Mouse (Mus musculus) kidney, adult 8-10 months (tissue): Measurements from ENCODE around the gene Clasrp.

Experiments used
- DNase-seq, 2 experiments: peaks; one replicate each; pipeline ENCODE4 v3.0.0; 2022

Clasrp gene

DNA sequence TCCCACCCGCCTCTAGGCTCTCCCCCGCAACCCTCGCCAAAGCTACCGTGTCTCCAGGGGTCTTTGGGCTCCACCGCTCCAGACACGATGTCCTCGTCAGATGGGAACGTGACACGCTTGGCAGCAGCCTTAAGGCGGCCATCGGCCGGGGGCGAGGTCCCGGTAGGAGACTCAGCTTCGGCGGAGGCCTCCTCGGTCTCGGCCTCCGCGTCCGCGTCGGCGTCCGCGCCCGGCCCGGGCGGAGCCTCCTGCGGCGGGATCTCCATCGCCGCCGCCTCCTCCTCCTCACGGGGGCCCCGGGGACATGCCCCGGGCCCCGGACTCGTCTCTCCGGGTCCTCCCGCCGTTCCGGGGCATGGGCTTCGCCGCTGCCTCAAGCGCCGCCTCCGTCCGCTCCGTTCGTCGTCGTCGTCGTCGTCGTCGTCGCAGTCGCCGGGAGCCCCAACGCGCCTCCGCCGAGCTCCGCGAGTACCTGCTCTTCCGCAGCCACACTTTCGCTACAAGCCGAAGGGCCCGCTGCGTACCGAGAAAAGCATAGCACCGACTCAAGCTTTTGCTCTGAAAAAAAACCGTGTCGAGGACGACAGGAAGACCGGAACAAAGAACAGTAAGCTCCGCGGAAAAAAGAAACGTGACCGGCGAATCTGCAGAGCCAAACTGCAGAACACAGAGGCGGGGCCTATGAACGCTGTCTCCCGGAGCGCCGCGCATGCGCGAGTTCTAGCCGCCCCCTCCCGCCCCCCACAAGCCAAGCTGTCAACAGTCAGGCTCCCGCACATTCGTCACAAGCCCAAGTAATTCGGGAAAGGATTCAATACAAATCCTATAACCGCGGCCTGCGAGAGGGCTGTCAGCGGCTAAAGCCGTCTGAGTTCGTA is 42.3 kb downstream of the Clasrp start:
- DNase-seq = peak; percentile 79 to 86

DNA sequence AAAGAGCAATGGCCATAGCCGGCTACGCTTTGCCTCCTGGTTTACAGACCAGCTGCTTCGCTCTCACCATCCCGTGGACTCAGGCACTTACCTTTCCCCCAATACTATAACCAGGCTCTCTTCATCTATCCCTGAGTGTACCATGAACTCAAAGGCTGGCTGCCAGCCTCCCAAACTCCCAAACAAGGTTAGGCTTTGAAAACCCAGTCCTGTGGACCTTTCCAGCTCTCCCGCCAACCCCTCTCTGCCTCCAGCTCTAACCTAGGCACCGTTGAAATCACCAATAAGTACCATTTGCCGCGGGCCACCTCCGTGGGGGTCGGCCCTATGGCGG is 42.9 kb downstream of the Clasrp start:
- no peak for DNase-seq

DNA sequence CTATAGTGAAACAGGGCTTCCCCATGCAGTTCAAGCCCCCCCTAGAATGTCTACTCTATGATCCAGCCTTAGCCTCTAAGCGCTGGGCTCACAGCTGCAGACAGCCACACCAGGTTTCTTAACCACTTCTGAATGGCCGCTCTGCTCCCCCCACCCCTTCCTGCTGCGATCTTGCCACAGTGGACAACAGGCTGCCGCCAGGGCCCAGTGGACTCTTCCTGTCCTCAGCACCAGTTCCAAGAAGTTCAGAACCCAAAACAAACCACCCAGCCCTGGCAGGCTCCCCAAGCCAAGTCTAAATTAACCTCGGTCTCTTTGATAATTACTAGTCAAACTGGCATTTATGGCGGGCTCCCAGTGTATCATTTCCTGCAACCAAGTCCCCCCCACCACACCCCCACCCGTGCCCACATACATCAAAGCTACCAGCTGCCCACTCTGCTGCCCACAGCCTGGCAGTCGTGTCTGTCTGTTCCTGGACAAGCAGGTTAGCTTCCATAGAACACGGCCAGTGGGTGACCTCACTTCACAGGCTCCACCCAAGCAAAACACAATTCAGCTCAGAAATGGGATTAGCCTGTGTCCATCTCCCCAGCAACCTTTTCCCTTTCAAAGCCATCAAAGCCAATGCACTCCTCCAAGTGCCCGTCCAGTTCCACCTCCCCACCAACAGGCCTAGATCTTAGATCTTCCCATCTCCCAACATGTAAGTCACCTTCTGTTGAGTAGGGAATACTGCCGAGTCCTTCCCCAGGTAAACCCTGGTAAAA is 43.6 kb downstream of the Clasrp start:
- DNase-seq = no peak

DNA sequence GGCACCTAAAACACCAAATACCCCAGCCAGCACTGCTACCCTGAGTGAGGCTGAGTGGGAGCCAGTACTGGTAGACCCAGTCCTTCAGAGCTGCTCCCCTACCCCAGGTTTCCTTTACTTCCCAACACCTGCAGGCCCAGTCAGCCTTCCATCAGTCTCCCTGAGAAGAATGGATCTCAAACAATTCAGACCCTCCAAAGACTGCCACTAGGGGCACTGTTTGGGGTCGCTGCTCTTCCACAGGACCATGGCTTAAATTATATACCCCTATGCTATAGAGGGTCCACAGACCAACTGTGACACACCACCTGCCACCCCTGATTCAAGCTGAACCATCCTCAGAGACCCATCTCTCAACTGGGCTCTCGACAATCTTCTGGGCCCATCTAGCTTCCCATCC is 45.3 kb downstream of the Clasrp start:
- DNase-seq = no peak

DNA sequence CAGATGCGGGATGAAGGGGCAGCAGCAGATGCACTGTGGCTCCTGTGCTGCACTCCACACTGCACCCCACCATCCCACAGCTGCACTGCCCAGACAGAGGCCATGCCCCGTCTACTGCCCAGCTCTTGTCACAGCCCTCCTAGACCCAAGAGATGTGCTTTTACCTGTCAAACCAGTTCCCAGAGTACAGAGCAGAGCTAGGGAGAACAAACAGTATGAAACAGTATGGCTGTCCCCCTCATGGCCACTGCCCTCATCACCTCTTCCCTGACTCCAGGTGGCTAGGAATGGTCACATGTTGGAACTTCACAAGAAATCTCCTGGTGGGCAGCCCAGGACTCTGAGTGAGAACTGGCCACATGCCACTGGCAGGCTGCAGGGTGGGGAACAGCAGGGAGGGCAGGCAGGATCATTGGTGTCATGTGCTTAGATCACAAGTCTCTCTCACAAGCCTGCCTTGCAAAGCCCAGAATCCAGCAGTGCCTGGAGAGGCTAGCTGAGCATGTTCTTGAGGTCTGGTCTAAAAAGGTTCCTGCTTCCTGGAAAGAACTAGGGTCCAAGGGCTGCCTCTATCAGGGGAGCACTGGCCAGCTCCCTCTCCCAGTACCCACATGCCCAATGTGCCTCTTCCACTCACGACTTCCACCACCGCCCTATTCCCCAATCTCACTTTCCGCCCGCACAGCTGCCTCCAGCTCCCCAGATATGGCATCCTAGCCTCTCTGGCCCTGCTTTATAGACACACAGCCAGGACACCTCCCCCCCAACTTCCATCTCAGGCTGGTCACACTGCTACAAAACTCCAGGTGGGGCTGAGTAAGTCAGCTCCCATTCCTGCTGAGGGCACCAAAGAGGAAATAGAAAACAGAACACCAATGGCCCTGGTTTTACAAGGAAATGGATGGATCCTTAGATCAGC is 46.0 kb downstream of the Clasrp start:
- no peak for DNase-seq

DNA sequence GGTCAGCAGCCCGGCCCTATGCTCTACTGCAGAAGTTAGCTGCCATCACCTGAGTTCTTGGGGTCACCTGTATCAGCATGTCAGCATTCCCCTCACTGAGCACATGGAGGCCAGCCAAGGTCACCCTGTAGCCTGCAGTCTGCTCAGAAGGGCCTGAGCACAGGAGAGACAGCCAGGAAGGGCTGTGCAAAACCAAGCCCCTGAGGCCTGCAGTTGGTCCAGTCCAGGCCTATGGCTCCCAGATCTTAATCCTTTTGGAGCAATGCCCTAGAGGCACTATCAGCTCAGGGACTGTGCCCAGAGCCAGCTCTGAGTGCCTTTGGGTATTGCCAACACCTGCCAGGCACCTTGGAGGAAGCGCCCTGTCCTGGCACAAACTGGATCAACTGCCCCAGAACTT is 47.2 kb downstream of the Clasrp start:
- peak; percentile 44 to 54 for DNase-seq

DNA sequence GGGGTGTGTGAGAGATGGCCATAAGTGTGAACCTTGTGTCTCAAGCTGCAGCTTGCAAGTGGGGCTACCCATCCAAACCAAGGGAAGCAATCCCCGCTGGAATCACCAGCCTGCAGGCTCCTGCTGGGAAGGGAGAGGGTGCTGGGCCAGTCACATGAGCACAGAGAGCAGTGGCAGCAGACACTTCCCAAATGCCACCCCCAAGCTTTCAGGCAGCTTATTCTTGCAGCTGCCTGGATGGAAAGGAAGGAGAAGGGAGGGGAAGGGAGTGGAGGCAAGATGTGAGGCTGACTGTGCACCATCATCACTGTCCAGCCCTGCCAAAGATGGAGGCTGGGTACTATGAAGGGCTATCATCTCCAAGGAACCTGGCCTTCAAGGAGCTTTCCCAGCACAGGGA is 50.1 kb downstream of the Clasrp start:
- DNase-seq = no peak

DNA sequence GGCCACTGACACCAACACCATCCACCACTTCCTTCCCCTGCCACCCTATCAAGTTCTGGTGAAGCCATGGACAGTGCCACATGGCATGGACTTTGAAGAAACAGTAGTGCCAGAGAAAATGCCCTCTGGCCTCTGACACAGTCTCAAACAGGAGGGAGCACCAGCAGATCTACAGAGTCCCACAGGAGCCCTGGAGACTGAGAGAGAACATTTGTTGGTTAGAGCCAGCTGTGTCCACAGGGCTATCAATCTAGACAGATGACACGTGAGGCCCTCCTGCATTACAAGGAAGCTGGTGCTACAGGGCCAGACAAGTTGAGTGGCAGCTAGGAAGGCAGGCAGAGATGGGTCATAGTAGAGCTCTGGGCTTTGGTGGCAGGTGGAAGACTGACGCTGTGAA is 51.8 kb downstream of the Clasrp start:
- no peak for DNase-seq

DNA sequence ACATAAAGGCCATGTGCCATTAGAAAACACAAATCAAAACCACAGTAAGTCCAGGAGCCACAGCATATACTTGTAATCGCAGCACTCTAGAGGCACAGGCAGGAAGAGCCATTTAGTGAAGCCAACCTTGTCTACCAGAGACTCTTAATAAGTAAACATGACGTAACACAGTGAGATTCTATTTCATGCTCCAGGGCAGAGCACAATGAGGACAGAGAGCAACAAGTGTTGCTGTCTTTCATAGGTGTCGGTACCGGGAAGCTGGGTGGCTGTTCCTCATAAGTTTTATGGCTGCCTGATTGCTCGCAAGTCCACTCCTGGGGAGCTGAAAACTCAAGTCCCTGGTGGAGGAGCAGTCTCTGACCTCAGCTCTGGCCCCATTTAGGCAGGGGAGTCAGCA is 52.7 kb downstream of the Clasrp start:
- DNase-seq = no peak

DNA sequence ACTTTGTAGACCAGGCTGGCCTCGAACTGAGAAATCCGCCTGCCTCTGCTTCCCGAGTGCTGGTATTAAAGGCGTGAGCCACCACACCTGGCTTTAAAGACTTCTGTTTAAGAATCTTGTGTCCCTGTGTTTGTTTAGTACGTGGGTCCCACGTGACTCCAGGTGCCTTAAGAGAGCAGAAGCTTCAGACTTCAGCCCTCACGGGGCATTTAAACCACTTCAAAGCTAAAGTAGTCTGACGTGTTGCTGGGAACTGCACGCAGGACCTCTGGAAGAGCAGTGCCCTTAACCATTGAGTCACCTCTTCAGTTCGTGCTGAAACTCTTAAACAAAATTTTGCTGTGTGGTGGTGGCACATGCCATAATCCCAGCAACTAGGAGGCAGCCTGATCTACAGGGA is 54.9 kb downstream of the Clasrp start:
- DNase-seq = no peak

DNA sequence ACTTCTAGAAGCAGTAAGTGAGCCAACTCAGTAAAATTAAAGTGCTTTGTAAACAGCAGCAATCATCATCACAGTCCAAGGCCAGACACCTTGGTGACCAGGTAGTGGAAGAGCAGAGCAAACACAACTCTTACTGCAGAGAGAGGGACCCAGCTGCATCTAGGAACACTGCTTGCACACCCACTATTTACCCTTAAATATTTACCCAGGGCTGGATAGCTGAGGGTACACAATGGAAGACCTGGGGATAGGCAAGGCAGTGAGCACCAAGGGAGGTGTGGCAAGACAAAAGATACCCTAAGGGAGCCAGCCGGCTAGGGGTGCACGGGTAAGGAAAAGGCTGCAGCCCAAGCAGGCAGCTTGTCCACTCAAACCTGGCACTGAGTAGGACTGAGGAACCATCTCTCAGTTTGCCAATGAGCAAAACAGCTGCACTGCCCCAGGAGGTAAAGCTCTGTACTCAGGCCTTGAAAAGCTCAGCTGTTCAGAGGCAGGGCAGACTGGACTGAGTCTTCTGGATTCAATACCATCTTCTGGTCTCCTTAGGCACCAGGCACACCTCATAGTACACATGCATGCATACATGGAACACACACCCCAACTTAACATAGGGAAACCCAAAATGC is 56.8 kb downstream of the Clasrp start:
- no peak for DNase-seq

DNA sequence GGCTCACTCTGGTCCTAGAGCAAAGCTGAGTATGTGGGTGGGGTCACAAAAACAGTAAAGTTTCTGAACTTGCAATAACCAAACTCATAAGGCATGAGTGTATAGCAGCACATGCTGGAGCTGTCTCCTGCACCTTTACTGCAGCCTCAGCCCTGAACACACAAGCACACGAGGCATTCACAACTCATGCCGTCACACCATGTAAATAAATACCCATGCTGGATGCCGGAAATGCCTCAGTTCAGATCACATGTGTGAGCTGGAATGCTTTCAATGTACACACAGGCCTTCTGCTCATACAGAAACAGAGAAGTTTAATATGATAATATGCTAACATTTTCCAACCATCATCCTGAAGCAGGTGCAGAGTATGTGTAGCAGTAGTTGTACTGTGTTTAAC is 58.3 kb downstream of the Clasrp start:
- no peak for DNase-seq

DNA sequence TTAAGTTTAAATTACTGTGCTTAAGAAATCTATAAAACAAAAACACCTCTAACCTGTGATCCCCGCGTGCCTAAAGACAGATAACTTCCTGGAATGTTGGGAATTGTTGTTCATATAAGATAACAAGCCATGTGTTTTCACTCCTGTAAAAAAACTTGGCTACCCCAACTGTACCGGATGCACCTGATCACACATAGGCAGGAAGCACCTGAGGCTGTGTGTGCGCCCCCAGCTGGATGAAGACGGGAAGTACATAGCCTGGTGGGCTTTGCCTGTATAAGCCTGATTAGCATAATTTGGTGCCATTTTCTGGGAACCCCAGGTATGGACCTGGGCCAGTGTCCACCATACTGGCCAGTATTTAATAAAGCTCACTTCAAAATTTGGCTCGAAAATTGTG is 60.7 kb downstream of the Clasrp start:
- no peak for DNase-seq

DNA sequence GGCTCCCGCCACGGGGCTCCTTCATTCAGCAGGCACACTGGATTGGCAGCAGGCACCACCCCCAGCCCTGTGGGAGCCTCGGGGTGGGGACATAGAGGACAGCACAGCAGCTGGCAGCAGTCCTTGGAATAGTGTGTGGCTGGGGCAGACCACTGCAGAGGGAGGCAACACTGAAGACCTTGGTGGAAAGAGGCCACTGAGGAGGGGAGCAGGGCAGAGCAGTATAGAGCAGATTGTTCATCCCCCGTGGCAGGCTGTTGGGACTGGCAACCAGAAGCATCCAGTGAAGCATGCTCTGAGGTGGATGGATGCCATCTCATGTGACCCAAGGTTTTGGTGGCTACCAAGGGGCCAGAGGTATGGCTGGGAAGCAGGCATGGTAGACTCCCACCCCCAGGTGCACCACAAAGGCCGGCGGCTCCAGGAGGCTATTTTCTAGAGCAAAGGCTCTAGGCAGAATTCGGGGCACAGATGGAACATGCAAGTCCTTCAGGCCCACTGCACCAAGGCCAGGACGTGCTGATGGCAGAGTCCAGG is 62.1 kb downstream of the Clasrp start:
- DNase-seq = no peak

DNA sequence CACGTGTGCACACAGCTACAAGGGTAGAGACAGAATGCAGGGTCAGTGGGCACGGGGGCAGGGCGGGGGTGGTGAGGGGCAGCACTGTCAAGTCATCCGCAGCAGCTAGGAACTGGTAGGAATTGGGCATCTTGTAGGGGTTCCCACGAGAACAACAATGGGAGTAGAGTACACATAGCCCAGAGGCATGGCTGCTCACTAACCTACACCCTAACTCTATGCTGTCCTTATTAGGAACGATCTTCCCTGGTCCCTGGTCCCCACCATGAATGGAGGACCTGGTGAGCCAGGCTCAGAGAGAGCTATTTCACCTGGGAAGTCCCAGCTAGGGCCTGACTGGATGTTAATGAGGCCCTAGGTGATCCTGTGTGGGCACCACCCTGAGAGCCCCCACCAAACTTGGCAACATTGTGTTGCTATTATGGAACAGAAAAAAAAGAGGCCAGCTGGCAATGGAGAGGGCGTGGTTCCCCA is 62.6 kb downstream of the Clasrp start:
- no peak for DNase-seq

DNA sequence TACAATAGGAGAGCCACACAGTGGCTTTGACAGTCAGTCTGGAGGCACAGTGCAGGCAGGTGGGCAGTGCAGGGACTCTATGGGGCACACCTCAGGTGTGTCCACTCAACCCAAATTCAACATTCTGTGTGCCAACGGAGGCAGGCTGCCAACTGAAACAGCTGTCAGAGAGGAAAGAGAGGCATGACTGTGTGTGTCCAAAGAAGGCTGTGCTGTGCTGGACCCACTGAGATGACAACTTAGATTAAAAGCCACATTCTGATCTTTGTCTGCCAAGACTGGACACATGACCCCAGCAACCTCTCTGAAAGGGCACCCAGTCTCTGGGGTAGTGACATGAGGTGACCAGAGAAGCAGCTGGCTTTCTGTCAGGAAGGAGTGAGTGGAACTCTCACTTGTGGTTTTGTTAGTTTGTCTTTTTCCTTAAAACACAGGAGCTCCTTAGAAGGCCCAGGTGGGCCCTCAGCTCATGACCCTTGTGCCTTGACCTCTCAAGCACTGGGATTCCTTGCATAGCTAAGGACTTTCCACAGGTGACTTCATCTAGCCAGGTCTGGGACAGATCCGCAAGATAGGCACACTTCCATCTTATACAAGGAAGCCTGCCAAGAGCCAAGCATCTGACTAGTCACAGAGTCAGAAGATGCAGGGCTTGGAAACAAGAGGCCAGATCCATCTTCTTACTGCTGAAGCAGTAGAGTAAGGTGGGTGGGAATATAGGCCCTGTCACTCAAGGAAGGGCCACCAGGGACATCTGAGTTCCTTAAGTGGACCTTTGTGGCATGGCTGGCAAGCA is 63.3 kb downstream of the Clasrp start:
- no peak for DNase-seq

DNA sequence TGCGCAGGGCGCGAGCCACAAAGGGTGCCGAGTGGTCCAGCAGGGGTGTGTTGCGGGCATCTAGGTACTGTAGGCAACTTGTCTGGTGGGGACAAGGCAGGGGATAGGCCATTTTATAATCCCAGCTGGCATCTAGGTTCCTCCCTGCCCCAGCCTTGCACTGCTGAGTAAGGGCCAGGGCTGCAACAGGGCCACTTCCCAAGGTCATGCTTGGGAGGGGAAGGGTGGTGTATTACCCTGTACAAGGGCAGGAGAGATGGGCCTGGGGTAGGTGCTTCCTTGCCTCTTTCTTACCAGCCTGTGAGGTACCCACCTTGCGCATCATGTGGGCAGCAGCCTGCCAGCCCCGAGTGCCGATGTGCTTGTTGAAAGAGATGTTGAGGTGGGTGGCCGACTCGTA is 69.6 kb downstream of the Clasrp start:
- no peak for DNase-seq

DNA sequence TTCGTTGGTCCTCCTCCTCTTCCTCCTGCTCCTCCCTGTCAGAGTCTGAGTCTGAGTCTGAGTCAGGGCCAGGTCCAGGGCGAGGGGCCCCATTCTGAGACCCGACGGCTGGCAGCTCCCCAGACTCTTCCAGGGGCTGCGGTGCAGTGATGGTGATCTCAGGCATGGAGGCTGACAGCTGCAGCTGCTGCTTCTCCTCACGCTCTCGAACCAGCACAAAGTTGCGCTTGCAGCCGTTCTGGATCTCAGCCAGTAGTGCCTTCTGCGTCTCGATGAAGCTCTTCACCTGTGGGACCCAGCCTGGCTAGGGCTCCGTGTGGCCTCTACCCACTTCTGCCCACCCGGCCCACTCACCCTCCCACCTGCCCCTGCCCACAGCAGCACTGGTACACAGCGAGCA is 72.0 kb downstream of the Clasrp start:
- no peak for DNase-seq

DNA sequence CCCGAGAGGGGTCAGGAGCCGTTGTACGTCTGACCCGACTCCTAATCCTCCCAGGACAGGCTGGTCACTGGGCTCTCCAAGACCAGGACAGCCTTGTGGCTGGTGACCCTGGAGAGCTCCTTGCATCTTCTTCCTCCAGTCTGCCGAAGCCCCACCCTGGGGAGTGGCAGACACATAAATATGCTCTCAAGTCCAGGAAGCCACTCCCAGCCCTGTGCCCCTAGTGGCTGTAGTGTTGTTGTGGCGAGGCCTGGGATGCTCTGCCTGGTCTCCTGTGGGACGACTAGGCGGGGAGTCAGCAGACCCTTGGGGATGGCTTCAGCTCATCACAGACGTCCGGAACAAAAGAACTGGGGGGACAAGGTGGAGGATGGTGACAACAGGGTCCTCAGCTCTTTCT is 73.2 kb downstream of the Clasrp start:
- DNase-seq = no peak
